Mouse (Mus musculus) frontal cortex, postnatal 10 days (tissue): Measurements from ENCODE around the gene 1700017D01Rik.
"Not testable (repeated sequence)": the region's sequence is repeated elsewhere in the genome, so short reads cannot be mapped to it uniquely, and the experiment has no call there.

Experiments
- DNase-seq, 2 experiments: peaks; one replicate each; pipeline ENCODE4 v3.0.0; 2022; ENCODE audit warnings: low spot score in 2 of 2, mixed read lengths in 1 of 2

1700017D01Rik gene

GRCm38 (mm10) chr19:11130776-11131175 is at the start of gene 1700017D01Rik:
Gene 1700017D01Rik (minus strand): TSS chr19:11130876.
- DNase-seq: not testable (repeated sequence)

DNA sequence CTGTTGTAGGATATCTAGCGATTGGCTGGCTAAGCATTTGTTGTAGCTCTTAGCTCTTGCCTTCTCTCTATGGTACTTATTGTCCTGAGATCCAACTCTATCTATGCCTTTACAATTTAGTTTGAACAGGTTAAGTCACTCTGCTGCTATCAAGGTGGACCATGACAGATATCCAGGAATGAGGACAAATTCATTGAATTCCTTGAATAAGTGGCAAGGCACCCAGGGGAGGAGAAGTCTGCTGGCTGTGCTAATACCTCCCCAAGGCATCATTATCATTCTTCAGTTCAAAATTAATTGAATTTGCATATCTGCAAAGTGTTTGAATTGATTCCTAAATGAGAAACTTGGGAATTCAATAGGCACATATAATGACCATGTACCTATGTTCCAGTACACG is 46.8 kb upstream of the 1700017D01Rik start:
- DNase-seq: no peak

- DNase-seq: no peak
These were observed 34.5 kb upstream of the 1700017D01Rik start, which contains the start of gene 1700025F22Rik for GRCm38 (mm10) chr19:11165172-11165571. Gene 1700025F22Rik (minus strand): TSS chr19:11165320.

DNA sequence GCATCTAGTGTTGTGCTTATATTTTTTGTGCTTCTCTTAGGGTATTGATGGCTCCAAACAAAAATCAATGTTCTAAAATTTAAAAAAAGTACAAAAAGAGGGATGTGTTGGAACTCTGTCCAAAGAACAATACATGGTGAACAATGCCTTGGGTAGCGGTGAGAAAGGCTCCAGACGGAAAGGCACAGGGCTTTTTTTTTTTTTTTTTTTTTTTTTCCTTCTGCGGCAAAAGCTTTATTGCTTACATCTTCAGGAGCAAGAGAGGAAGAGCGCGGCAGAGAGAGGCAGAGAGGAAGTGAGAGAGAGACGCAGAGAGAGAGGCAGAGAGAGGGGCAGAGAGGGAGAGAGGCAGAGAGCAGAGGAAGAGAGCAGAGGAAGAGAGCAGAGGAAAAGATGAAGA is 27.2 kb upstream of the 1700017D01Rik start:
- DNase-seq: not testable (repeated sequence)

- no peak for DNase-seq
These were observed 4.7 kb upstream of the 1700017D01Rik start for GRCm38 (mm10) chr19:11135336-11135735.

DNA sequence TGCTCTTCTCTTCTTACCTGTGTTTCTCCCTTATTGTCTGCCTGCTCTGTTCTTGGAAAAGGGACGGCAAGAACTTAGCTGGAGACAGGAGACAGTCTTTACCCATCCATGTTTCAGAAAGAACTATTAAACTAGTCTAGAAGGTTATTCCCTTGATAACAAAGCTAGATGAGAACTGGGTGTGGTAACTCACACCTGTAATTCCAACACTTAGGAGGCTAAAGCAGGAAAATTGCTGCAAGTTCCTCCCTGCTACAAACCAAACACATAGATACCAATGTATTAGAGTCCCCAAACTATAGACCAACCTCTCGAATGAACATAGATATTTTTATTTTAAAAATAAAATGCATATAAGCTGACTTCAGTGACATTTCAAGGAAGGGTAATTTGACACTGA is 4.2 kb upstream of the 1700017D01Rik start:
- no peak for DNase-seq

DNA sequence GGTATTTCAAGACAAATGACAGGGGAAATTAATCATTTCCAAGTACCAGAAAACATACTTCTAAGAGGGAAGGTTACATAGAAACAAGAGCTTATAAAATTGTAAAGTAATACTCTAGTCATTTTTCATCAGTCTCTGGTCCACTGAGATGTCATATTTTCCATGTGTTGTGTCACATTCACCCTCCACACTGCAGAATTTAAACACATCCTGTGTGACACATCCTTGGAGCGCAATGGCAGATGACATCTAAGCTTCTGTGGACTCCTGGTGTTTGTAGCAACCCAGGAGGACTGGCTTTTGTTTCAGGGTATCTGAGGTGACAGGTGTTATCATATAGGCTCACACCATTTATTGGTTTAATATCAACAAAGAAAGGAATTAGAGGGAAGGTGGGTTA is 974 bp downstream of the 1700017D01Rik start:
- no peak for DNase-seq

- DNase-seq: not testable (repeated sequence)
These were observed 9.7 kb downstream of the 1700017D01Rik start for GRCm38 (mm10) chr19:11121016-11121420.

DNA sequence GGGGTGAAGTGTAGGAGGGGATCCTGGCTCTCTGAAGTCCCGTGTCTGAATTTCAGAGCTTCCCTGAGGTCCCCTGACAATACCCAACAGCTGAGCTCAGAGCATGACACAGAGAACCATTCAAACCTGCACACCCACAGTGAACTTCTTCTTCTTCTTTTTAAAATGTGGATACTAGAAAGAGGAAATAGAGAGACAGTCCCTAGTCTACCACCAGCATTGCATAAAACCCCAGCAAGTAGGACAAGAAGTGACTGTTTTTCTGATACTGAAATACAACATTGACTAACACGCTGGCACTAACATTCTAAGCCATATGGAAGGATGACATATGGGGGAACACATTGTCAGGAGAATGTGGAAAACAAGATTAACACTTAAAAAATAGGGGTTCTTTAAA is 11.3 kb downstream of the 1700017D01Rik start:
- no peak for DNase-seq

GRCm38 (mm10) chr19:11107746-11108145 is 22.9 kb downstream of the 1700017D01Rik start:
- no peak for DNase-seq

DNA sequence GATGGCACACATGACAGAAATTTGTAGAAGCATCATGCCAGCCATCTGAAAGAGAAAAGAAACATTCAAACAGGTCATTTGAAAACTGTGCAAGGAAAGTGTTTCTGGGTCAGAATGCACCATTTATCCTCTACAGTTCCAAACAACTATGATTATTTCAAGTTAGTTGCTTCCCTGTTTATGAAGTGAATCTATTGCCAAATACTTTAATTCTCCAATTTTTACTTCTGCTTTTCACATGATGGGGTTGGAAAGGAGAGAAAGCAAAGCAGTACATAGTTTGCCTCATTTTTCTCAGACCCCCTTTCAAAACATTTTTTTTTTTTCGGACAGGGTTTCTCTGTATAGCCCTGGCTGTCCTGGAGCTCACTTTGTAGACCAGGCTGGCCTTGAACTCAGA is 28.8 kb downstream of the 1700017D01Rik start:
- no peak for DNase-seq

DNA sequence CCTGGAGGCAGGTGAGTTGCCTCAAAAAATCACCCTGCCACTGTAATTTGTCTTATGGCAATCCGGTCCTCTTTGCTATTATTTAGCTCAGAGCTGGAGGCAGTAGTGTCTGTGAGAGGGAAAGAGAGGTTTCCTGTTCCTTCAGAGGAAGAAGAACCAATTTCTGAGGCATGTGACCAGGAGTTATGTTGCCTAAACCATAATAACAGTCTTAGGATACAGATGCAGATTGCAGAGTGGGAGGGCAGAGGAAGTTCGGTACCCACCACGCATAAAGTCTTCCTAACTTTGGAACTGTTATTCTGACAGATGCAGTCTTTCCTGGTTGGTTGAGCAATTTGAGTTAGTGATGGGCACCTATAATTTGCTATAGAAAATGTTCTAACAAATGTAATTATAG is 32.3 kb downstream of the 1700017D01Rik start:
- DNase-seq: no peak

DNA sequence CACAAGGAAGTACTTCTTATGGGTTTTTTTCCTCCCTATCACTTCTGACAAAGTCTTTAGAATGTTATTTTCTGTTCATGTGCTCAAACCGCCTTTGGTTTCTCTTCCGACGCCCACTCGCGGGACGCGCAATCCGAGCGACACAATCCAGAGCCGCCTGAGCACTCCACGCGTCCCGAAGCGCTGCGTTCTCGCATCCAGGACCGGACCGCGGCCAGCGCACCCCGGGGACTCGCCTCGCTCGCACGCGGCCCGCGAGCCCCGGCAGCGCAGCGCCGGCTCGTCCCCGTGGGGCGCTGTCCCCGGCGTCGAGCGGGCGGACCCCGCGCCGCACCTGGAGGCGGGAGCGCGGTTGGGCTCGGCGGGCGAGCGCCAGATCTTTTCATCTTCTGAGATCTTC is 38.5 kb downstream of the 1700017D01Rik start:
- peak in 1 of 2 experiments; percentile 6 for DNase-seq

DNA sequence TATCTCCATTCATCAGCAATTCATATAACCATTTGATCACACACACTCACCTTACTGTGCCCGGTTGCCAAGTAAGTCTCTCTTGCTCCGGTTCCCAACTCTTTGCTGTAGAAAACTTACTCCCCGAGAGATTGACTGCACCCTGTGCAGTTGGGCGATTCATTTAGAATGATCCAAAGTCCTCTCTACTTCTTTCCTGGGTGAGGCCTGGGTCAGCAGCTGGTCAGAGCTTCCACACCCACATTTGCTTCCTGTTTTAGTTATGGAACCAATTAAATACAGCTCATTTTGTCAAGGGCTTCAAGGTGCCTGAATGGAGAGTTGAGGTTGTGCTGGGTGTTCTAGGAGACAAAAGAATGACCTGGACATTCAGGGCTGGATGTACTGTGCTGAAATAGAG is 49.7 kb downstream of the 1700017D01Rik start, which contains the start of gene Ms4a8a:
Gene Ms4a8a (minus strand): TSS at position 169 of the 400 bp plus-strand sequence.
- DNase-seq: no peak

DNA sequence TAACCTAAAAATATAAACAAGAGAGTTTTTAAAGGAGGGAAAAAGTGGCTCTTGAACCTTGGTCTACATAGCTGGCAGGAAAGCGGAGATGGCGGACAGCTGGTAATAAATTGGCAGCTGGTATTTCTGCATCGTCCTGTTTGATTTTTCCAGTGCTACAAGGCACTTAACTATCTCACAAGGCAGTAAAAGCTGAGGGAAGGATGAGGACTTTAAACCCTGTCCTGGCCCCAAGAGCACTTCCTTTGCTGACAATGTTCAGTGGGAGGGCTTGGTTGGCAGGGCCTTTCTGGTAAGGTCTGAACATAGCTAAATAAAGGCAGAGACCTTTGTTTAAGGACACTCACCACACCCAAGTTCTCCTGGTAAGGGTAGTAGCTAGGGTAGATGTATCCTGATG is 60.3 kb downstream of the 1700017D01Rik start:
- no peak for DNase-seq

DNA sequence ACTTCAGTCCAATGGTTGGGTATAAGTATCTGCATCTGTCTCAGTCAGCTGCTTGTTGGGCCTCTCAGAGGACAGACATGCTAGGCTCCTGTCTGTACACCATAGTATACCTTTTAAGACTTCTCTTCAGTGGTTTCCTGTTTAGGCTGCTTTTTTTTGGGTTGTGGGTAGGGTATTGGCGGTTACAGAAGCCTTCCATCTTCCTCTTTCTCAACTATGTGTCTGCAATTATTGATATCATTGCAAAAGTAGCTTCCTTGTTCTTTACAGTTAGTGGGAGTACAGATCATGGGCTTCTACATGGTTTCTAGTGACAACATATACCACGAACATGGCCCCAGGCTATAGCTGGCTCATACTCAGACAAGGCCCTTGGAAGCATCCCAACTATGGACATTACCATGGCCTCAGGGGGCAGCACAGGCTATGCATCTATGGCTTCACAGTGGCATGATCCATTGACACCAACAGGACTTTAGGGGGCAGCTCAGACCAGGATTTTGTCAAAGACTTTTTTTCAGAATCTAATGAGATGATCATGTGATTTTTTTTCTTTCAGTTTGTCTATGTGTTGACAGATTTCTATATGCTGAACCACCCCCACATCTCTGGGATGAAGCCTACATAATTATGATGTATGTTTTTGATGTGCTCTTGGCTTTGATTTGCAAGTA is 65.3 kb downstream of the 1700017D01Rik start:
- no peak for DNase-seq

DNA sequence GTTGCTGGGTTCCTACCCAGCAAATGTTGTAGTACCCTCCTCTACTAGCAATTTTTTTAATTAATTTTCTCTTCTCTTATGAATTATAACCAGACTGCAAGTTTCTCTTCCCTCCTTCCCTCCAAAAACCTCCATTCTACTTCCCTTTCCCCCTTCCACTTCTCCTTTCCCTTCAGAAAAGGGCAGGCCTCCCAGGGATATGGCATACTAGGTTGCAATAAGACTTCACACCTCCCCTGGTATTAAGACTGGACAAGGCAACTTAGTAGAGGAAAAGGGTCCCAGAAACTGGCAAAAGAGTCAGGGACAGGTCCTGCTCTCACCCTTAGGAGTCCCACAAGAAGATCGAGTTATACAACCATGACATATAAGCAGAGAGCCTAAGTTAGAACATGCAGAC is 69.8 kb downstream of the 1700017D01Rik start:
- no peak for DNase-seq

- DNase-seq: no peak
These were observed 70.7 kb downstream of the 1700017D01Rik start for GRCm38 (mm10) chr19:11059967-11060366.

DNA sequence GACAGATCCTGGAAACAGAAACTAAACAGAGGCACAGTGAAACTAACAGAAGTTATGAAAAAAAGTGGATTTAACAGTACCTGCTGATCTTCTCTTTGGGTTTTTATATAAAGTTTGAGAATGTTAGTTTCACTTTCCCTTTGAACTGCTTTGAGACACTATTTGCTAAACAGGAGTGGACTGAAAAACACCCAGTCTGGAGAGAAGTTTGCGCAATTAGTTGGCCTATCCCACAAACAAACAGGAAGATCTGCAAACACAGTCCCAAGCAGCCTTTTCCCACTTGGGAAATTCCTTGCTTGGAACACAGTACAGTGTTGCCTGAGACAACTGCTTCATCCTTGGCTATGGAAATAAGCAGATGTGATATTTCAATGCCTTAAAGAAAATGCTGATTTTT is 75.0 kb downstream of the 1700017D01Rik start:
- DNase-seq: not testable (repeated sequence)

GRCm38 (mm10) chr19:11053277-11053676 is 77.4 kb downstream of the 1700017D01Rik start:
- DNase-seq: no peak

DNA sequence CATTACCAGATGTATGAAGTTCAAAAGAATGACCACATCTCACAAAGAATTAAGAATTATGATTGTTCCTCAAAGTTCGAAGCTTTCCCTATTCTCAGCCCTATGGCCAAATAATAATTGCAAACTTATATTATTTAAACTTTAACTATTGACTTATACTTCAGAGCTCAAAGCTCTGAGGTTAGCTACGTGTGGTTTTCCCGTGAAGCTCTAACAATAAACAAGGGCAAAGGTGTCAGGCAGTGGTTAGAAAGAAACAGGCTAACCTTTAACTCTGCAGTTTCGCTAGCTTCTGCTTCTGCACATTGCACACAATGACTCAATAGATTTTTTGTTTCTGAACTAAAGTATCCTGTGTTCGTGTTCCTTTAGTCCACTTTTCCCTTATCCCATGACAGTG is 77.8 kb downstream of the 1700017D01Rik start:
- DNase-seq: no peak

DNA sequence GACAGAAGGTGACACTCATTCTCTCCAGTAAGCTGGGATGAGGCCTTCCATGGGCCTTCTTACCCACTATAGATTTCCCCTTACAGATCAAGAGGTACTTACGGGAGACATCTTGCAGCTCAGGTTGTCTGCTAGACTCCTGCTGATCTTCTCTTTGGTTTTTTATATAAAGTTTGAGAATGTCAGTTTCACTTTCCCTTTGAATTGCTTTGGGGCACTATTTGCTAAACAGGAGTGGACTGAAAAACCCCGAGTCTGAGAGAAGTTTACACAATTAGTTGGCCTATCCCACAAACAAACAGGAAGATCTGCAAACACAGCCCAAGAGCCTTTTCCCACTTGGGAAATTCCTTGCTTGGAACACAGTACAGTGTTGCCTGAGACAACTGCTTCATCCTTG is 80.4 kb downstream of the 1700017D01Rik start:
- DNase-seq: no peak

GRCm38 (mm10) chr19:11049426-11049825 is 81.2 kb downstream of the 1700017D01Rik start:
- no peak for DNase-seq

DNA sequence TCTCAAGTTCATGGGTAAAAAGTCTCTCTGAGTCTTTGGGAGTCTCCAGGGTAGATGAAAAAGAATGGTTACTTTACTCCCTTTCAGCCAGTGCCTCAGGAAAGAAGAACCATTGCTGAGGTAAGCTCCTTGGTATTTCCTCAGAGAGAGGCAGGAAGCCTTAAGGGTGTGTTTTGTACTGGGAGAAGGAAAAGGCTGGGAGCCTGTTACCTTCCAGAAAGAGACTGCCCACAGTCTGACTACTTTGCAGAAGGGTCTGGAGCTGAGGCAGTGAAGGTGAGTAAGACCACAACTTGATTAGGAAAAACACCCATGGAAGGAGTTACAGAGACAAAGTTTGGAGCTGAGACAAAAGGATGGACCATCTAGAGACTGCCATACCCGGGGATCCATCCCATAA is 82.2 kb downstream of the 1700017D01Rik start:
- no peak for DNase-seq
